Mouse (Mus musculus): ENCODE data around the gene Cacna1d.

GRCm38 (mm10) chr14:30045239-30045638 lies 446.0 kb downstream of the Cacna1d start:
- TF ChIP-seq POLR2A (IDR thresholded peaks at IDR 0.05; ENCODE audit: extremely low read depth, insufficient read depth, low read length) = no peak
- TF ChIP-seq CTCF (IDR thresholded peaks at IDR 0.05; ENCODE audit: low read depth, low read length) = no peak

Measured in liver, adult 2 months (tissue).